Mouse (Mus musculus): ENCODE results near the gene B230104I21Rik.

The B230104I21Rik gene

GRCm38 (mm10) chr4:154335761-154336160, at the start of gene B230104I21Rik:
TSS of gene B230104I21Rik (plus strand) at chr4:154336127.
- peak; percentile 25 for DNase-seq (ENCODE audit: low spot score)

DNA sequence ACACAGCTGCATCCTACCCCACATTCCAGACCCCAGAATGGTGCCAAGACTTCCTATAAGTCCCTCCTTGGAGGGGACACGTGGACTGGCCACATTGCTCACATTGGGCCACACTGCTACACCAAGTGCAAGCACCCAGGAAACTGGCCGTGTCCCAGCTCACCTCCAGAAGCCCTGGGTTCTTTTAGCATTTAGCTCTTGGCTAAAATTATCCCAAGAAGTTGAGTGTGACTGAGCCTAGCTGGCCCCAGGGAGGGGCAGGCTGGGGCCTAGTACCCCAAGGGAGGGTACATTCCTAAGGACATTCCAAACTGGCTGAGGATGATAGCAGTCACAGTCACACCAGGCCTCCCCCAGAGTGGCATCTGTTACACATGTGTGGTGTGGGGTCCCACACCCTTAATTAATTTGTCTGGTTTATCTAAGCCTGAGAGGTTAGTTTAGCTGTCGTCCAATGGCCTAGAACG, 42.2 kb upstream of the B230104I21Rik start:
- no peak for DNase-seq (ENCODE audit: low spot score)

DNA sequence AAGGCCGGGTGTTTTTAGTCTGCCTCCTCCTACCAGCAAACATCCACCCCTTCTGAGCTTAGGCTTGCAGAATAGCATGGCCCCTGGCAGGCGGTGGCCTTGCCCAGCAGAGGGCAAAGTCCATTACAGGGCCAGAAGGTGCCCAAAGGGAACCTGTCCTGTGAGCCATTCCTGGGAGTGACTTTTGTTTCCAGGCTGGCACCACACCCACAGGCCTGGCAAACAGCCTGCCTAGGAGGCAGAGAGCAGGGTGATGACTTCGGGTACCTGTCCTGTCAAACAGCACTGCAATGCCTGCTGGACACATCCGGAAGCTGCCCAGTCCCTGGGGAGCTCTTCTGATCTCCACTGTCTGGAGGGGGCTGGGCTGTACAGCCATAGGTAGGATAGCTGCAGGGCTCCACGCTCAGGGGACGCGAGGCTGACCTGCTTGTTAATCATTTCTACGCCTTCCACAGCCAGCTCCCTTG, 41.6 kb upstream of the B230104I21Rik start:
- no peak for DNase-seq (ENCODE audit: low spot score)

GRCm38 (mm10) chr4:154297761-154298160, 38.2 kb upstream of the B230104I21Rik start:
- no peak for DNase-seq (ENCODE audit: low spot score)

DNA sequence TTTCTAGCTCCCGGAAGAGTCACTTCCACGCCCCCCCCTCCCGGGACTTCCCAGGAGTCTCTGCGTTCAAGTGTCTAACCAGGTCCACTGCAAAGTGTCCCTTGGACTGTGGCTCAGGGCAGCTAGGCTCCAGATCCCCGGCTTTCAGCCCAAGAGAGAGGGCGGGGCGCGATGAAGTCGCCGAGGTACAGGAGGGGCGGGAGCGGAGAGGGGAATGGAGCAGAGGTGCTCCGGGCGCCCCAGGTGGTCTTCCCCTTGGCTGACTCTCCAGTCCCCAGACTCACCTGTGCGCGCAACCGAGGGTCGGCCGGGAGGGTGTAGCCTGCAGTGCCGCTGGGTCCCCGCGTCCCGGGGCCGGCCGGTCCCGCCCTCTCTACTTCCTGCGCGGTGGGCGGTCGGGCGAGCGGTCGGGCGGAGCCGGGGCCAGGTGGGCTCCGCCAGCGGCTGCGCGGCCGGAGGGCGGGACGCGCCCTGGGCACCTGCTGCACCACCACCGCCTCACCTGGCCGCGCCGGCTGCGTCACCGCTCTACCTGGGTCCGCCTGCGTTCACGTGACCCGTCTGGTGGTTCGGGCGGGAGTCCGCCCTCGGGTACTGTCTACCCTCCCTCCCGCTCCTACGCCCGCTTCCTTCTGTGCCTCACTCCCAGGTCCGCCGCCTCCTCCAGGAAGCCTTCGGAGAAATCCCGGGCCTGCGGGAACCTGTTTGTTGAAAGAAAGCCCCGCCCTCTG, 36.2 kb upstream of the B230104I21Rik start:
- no peak for DNase-seq (ENCODE audit: low spot score)

DNA sequence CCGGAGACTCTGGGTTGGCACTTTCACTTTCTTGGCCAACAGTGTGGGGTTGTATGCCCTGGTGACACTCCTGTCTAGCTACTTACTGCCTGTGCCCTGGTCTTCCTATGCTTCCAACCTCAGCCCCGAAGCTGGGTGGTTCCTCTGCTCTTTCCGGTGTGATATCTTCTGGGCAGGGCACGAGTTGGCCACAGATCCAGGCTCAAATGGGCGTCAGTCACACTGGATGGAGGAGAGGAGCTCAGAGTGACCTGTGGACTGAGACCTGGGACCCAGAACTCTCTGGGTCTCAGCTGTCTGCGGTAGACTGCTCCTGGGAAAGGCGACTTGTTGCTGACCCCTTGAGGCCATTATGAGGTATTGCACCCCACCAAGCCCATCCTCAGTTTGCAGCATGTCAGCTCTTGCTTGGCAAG, 34.5 kb upstream of the B230104I21Rik start, which contains the start of gene Arhgef16:
Gene Arhgef16 (minus strand): TSS at position 211 of the 416 bp plus-strand sequence.
- DNase-seq (ENCODE audit: low spot score): peak; percentile 24

DNA sequence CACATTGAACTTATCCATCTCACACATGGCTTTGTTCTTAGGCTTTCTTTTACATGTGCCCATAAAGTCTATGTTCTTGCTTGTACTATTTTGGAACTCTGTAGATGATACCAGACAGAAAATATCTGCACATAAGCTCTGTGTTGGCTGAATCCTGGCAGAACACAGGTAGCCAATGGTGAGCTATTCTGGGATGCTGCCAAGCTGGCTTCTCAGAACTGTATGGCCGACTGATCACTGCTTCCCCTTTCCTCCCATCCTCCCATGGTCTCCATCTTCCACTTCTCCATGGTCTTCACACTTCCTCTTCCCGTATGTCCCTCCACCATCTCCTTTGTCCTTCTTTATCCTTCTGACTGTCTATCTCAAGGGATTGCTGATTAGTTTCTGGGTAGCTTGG, 26.8 kb upstream of the B230104I21Rik start:
- DNase-seq (ENCODE audit: low spot score): no peak

- DNase-seq (ENCODE audit: low spot score): no peak
These were observed 25.2 kb upstream of the B230104I21Rik start for GRCm38 (mm10) chr4:154310576-154311262.

GRCm38 (mm10) chr4:154312143-154312812, 23.6 kb upstream of the B230104I21Rik start:
- no peak for DNase-seq (ENCODE audit: low spot score)

DNA sequence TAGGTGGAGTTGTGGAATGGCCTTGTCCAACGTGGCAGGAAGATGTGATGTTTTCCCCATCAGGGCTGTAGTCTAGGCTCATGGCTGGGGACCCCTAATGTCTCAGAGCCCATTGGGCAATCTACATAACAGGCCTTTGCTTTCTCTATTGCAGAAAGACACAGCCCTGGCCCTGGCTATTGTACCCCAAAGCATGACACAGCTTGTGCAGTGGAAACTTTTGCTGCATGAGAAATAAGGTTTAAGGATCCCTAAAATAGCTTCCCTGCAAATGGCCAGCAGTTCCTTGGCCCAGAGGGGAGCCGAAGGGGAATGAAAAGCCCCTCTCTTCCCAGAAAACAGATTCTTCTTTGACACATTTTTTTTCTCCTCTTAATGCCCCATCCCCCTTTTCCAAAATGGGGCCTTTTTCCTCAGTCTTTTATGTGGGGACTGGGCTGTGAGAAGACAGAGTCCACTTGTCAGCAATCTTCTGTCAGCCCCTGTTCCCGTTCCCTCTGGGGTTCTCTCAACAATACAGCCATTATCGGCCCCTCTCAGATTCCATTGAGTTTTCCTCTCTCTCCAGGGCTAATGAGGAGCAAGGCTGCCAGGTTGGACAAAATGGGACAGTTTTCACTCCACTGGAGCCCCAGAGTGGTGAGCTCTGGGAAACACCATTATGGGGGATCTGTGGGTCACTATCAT, 22.8 kb upstream of the B230104I21Rik start:
- peak; percentile 39 for DNase-seq (ENCODE audit: low spot score)

GRCm38 (mm10) chr4:154313622-154313967, 22.3 kb upstream of the B230104I21Rik start:
- DNase-seq (ENCODE audit: low spot score): no peak

DNA sequence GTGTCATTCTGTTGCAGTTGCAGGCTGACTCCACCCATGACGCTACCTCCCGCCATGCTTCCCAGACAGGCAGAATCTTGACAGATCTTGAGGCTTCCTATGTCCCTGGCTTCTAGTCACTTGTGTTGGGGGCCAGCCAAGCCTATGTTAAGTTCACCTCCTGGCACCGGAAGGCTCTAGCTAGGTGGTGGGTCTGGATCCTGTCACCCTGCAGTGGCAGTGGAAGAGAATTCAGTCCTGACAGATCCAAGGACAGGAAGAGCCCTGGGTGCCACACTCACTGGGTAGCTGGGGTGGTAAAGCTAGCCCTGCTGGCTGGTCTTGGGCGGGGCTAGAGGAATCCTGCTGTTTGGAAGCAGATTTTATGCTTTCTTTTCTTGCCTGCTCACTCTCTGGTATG, 10.5 kb upstream of the B230104I21Rik start:
- no peak for DNase-seq (ENCODE audit: low spot score)

- no peak for DNase-seq (ENCODE audit: low spot score)
These were observed 7.5 kb upstream of the B230104I21Rik start for GRCm38 (mm10) chr4:154328431-154328830.

GRCm38 (mm10) chr4:154328836-154329235, 7.1 kb upstream of the B230104I21Rik start:
- peak; percentile 44 for DNase-seq (ENCODE audit: low spot score)

GRCm38 (mm10) chr4:154330001-154330400, 5.9 kb upstream of the B230104I21Rik start:
- DNase-seq (ENCODE audit: low spot score): no peak

GRCm38 (mm10) chr4:154331271-154331670, 4.7 kb upstream of the B230104I21Rik start:
- no peak for DNase-seq (ENCODE audit: low spot score)

- DNase-seq (ENCODE audit: low spot score): no peak
These were observed 2.6 kb upstream of the B230104I21Rik start for GRCm38 (mm10) chr4:154333300-154333699.

- DNase-seq (ENCODE audit: low spot score): no peak
These were observed 1.1 kb upstream of the B230104I21Rik start for GRCm38 (mm10) chr4:154334699-154335402.

DNA sequence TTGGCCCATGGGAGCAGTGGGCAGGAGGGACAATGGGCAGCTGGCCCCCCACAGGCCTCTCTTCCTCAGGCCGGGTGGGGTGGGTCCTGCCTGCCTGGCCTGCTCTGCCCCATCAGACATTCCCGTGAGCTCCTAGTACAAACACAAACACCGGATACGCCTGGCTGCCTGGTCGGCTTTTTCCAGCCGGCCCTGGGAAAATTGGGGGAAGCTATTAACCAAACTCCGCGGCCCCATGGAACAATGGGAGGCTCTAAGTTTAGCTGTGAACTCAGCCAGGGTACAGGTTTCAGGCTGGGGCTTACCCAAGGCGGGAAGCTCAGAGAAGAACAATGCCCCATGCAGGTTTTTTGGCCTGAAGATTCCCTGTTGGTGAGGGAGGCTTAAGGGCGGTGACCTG, 723 bp downstream of the B230104I21Rik start:
- DNase-seq (ENCODE audit: low spot score): no peak

- DNase-seq (ENCODE audit: low spot score): no peak
These were observed 11.0 kb downstream of the B230104I21Rik start for GRCm38 (mm10) chr4:154346731-154347522.

Measured in left cerebral cortex, adult 11 months (tissue).